Mouse (Mus musculus): ENCODE data around the gene Ptpn9. TPM values are rescaled to one million over a fixed set of nuclear protein-coding genes. Genes with fewer than 3 reads are reported as not detected.

Gene Ptpn9
- total and polyA plus RNA-seq, 3 experiments: 26.2 to 62.4 (median 29.6) TPM

DNA sequence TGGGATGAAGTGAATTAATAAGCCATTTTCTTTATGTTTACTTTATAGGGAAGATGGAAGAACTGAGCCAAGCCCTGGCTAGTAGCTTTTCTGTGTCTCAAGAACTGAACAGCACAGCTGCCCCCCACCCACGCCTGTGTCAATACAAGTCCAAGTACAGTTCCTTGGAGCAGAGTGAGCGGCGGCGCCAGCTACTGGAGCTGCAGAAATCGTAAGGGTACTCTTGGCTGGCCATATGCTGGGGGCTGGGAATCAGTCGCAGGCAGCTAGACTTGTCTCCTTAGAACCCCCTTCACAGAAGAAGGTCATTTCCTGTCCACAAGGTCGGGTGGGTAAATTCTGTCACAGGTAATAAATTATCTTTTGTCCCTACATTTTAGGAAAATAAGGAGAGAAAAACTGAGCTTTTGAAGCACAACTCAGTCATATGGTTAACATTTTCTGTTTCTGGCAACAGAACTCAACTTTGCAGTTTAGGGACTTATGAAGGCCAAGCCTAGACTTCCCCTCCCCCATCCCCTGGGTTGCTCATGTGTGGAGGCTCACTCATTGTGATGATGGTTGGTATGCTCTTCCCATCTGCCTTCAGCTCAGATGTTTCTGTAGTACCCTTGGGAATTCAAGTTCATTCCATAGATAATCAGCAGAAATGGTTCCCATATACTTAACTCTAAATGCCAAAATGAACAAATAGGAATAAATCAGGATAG lies 37.6 kb upstream of the Ptpn9 start:
- DNase-seq (ENCODE audit: low spot score) (no peak), ATAC-seq (ENCODE audit: extremely low read depth, insufficient number of reproducible peaks, low FRiP score, poor library complexity, severe bottlenecking) (no peak)
- TF ChIP-seq GATA2 (IDR thresholded peaks at IDR 0.05; ENCODE audit: borderline replicate concordance, low read depth, low read length): no peak
- TF ChIP-seq POLR2AphosphoS5 (IDR thresholded peaks at IDR 0.05; ENCODE audit: insufficient replicate concordance, low read depth, low read length): no peak
- no peak for TF ChIP-seq GATA1 (IDR thresholded peaks at IDR 0.05; ENCODE audit: borderline replicate concordance, low read length)
- TF ChIP-seq CTCF (IDR thresholded peaks at IDR 0.05; ENCODE audit: low read depth, low read length): no peak
- TF ChIP-seq TAL1 (conservative IDR thresholded peaks at IDR 0.05; ENCODE audit: low read depth, low read length): no peak
- Histone ChIP-seq H3K9me3 (replicated peaks) (peaks cover 2% of the 10 kb centered on the region; the same call in 1 of the 2 replicates), H3K4me3 (ENCODE audit: low read depth, low read length) (no peak overlapping the region), H3K36me3 (replicated peaks) (peaks cover 59% of the 10 kb centered on the region), H3K4me1 (ENCODE audit: insufficient read depth, low read depth, low read length) (peaks cover 13% of the 10 kb centered on the region), H3K27me3 (ENCODE audit: insufficient read depth, low read length) (no peaks in the 10 kb centered on the region)

- peaks cover 66% of the 10 kb centered on the region for H3K36me3 ChIP-seq (replicated peaks)
- ATAC-seq (ENCODE audit: extremely low read depth, insufficient number of reproducible peaks, low FRiP score, poor library complexity, severe bottlenecking) (no peak), DNase-seq (ENCODE audit: low spot score) (no peak)
- peaks cover 2% of the 10 kb centered on the region; the same call in 1 of the 2 replicates for H3K9me3 ChIP-seq (replicated peaks)
- peaks cover 4% of the 10 kb centered on the region; the same call in 1 of the 2 replicates for H3K4me1 ChIP-seq (ENCODE audit: insufficient read depth, low read depth, low read length)
- TF ChIP-seq TAL1 (conservative IDR thresholded peaks at IDR 0.05; ENCODE audit: low read depth, low read length) (no peak), GATA2 (IDR thresholded peaks at IDR 0.05; ENCODE audit: borderline replicate concordance, low read depth, low read length) (no peak), GATA1 (IDR thresholded peaks at IDR 0.05; ENCODE audit: borderline replicate concordance, low read length) (no peak), POLR2AphosphoS5 (IDR thresholded peaks at IDR 0.05; ENCODE audit: insufficient replicate concordance, low read depth, low read length) (no peak), CTCF (IDR thresholded peaks at IDR 0.05; ENCODE audit: low read depth, low read length) (no peak)
- no peaks in the 10 kb centered on the region for H3K27me3 ChIP-seq (ENCODE audit: insufficient read depth, low read length)
- no peak overlapping the region for H3K4me3 ChIP-seq (ENCODE audit: low read depth, low read length)
These were observed 36.0 kb upstream of the Ptpn9 start for GRCm38 (mm10) chr9:56958689-56959088.

DNA sequence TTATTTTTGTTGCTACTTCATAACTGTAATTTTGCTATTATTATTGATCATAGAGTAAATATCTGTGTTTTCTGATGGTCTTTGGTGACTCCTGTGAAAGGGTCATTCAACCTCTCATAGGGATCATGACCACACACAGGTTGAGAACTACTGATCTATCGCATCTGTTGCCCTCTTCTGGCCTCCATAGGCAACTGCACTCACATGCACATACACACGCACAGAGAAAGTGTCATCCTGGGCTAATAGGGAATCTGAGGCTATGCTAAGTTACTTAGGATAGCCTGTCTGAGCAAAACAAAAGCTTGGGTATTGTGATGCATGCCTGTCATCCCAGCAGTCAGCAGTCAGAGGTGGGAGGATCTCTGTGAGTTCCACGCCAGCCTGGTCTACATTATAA lies 33.1 kb upstream of the Ptpn9 start:
- Histone ChIP-seq H3K4me3 (ENCODE audit: low read depth, low read length) (no peak overlapping the region), H3K27me3 (ENCODE audit: insufficient read depth, low read length) (no peaks in the 10 kb centered on the region), H3K9me3 (replicated peaks) (peaks cover 2% of the 10 kb centered on the region; the same call in 1 of the 2 replicates), H3K36me3 (replicated peaks) (peaks cover 75% of the 10 kb centered on the region), H3K4me1 (ENCODE audit: insufficient read depth, low read depth, low read length) (peaks cover 2% of the 10 kb centered on the region; the same call in 1 of the 2 replicates)
- DNase-seq (ENCODE audit: low spot score) (no peak), ATAC-seq (ENCODE audit: extremely low read depth, insufficient number of reproducible peaks, low FRiP score, poor library complexity, severe bottlenecking) (no peak)
- TF ChIP-seq CTCF (IDR thresholded peaks at IDR 0.05; ENCODE audit: low read depth, low read length): no peak
- no peak for TF ChIP-seq TAL1 (conservative IDR thresholded peaks at IDR 0.05; ENCODE audit: low read depth, low read length)

DNA sequence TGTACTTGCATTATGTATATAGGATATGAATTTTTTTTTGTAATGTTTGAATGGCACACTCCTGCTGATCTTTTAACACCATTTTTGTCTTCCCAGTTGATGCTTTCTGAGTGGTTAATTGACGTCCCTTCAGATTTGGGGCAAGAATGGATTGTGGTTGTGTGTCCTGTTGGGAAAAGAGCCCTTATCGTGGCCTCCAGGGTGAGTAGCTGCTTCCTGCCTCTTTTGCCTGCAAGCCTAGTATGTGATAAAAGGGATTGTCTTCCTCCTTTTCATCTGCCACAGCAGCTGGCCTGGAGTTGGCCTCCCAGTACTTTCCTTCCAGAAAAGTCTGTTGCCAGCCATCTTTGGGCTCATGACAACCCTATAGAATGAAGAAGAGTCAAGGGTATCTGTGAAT lies 24.6 kb upstream of the Ptpn9 start:
- Histone ChIP-seq H3K36me3 (replicated peaks) (peaks cover 80% of the 10 kb centered on the region), H3K9me3 (replicated peaks) (no peaks in the 10 kb centered on the region), H3K27me3 (ENCODE audit: insufficient read depth, low read length) (no peaks in the 10 kb centered on the region), H3K4me1 (ENCODE audit: insufficient read depth, low read depth, low read length) (peaks cover 14% of the 10 kb centered on the region), H3K4me3 (ENCODE audit: low read depth, low read length) (no peak overlapping the region)
- TF ChIP-seq POLR2AphosphoS5 (IDR thresholded peaks at IDR 0.05; ENCODE audit: insufficient replicate concordance, low read depth, low read length) (no peak), GATA2 (IDR thresholded peaks at IDR 0.05; ENCODE audit: borderline replicate concordance, low read depth, low read length) (no peak), GATA1 (IDR thresholded peaks at IDR 0.05; ENCODE audit: borderline replicate concordance, low read length) (no peak), CTCF (IDR thresholded peaks at IDR 0.05; ENCODE audit: low read depth, low read length) (no peak), TAL1 (conservative IDR thresholded peaks at IDR 0.05; ENCODE audit: low read depth, low read length) (no peak)
- no peak for DNase-seq (ENCODE audit: low spot score)
- no peak for ATAC-seq (ENCODE audit: extremely low read depth, insufficient number of reproducible peaks, low FRiP score, poor library complexity, severe bottlenecking)

DNA sequence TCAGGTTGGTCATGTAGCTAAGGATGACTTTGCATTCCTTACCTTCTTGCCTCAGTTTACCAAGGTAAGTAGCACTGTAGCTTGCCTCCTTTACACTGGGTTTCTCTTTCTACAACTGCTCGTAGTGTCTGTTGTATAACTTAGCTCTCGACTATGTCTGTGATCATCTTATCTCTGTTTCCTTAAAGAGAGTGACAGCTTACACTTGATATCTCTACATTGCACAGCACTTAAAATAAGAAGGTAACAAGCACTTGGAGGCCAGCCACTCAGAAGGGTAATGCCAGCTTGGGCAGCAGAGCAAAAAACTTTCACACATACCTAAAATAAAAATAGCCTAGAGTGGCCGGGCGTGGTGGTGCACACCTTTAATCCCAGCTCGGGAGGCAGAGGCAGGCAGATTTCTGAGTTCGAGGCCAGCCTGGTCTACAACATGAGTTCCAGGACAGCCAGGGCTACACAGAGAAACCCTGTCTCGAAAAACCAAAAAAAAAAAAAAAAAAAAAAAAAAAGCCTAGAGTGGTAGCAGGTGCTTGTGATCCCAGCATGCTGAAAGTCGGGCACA lies 20.7 kb upstream of the Ptpn9 start:
- Histone ChIP-seq H3K27me3 (ENCODE audit: insufficient read depth, low read length) (no peaks in the 10 kb centered on the region), H3K4me1 (ENCODE audit: insufficient read depth, low read depth, low read length) (peaks cover 24% of the 10 kb centered on the region), H3K9me3 (replicated peaks) (no peaks in the 10 kb centered on the region), H3K36me3 (replicated peaks) (peaks cover 73% of the 10 kb centered on the region), H3K4me3 (ENCODE audit: low read depth, low read length) (no peak overlapping the region)
- DNase-seq (ENCODE audit: low spot score) (no peak), ATAC-seq (ENCODE audit: extremely low read depth, insufficient number of reproducible peaks, low FRiP score, poor library complexity, severe bottlenecking) (no peak)
- no peak for TF ChIP-seq GATA2 (IDR thresholded peaks at IDR 0.05; ENCODE audit: borderline replicate concordance, low read depth, low read length)

- Histone ChIP-seq H3K4me1 (ENCODE audit: insufficient read depth, low read depth, low read length) (peaks cover 24% of the 10 kb centered on the region), H3K36me3 (replicated peaks) (peaks cover 69% of the 10 kb centered on the region), H3K9me3 (replicated peaks) (no peaks in the 10 kb centered on the region), H3K4me3 (ENCODE audit: low read depth, low read length) (no peak overlapping the region), H3K27me3 (ENCODE audit: insufficient read depth, low read length) (no peaks in the 10 kb centered on the region)
- no peak for DNase-seq (ENCODE audit: low spot score)
- ATAC-seq (ENCODE audit: extremely low read depth, insufficient number of reproducible peaks, low FRiP score, poor library complexity, severe bottlenecking): no peak
- no peak for TF ChIP-seq GATA2 (IDR thresholded peaks at IDR 0.05; ENCODE audit: borderline replicate concordance, low read depth, low read length)
These were observed 19.5 kb upstream of the Ptpn9 start for GRCm38 (mm10) chr9:56975199-56975598.

DNA sequence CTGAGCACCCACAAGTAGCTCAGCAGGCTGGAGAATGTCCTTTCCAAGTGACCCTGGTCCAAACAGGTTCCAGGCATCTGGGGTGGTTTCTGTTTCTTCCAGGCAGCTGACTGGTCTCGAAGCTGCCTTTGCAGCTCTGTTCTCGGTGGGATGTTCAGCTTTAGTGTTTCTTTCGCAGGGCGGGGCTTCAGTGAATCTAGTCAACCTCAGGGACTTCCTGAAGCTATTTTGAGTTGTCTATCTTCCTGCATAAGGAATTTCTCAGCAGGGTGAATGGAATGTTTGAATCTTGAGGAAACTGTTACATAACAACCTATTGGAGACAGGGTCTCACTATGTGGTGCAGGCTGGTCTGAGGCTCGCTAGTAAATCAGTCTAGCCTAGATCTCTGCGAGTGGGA lies 14.5 kb upstream of the Ptpn9 start:
- Histone ChIP-seq H3K36me3 (replicated peaks) (peaks cover 59% of the 10 kb centered on the region), H3K4me1 (ENCODE audit: insufficient read depth, low read depth, low read length) (peaks cover 47% of the 10 kb centered on the region), H3K9me3 (replicated peaks) (no peaks in the 10 kb centered on the region), H3K27me3 (ENCODE audit: insufficient read depth, low read length) (no peaks in the 10 kb centered on the region), H3K4me3 (ENCODE audit: low read depth, low read length) (no peak overlapping the region)
- TF ChIP-seq TAL1 (conservative IDR thresholded peaks at IDR 0.05; ENCODE audit: low read depth, low read length): no peak
- TF ChIP-seq GATA1 (IDR thresholded peaks at IDR 0.05; ENCODE audit: borderline replicate concordance, low read length): no peak
- no peak for TF ChIP-seq POLR2AphosphoS5 (IDR thresholded peaks at IDR 0.05; ENCODE audit: insufficient replicate concordance, low read depth, low read length)
- no peak for TF ChIP-seq CTCF (IDR thresholded peaks at IDR 0.05; ENCODE audit: low read depth, low read length)
- TF ChIP-seq GATA2 (IDR thresholded peaks at IDR 0.05; ENCODE audit: borderline replicate concordance, low read depth, low read length): no peak
- no peak for ATAC-seq (ENCODE audit: extremely low read depth, insufficient number of reproducible peaks, low FRiP score, poor library complexity, severe bottlenecking)
- DNase-seq (ENCODE audit: low spot score): no peak
